ENCODE assay signal across 16 mouse cellular contexts in the genomic region with DNA sequence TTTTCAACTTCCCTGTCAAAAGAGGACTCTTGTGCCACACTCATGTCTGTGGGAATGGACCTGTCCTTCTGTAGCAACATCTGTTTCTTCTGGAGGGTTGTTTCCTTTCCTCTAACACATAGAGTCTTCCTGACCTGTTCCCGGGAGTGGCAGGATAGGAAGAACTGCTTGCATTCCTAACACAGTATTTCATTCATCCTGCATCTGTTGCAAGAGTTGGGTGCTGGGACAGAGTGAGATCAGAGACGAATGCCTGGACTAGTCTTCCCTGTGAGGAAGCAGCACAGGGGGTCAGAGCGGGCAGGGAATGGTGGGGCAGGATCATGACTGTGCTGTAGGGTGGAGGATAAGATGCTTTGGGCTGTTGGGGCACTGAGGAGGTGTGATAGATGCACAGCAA. TPM values are rescaled to one million over a fixed set of nuclear protein-coding genes. Genes with fewer than 3 reads are reported as not detected.
DNase-seq lines count a peak whose midpoint lies in the region; ATAC-seq lines count a peak whose summit lies in the region.
"Had no signal": no experiment of that assay in that cellular context is flagged by ENCODE, and none has a peak within 500 bp of the region (broad histone marks: within the 10 kb centered on the region; RNA-seq: fewer than 3 reads in every experiment).

No protein-coding gene starts in this region.

- no peaks in the 10 kb centered on the region for H3K36me3 ChIP-seq in hindbrain, embryonic 10.5 days
- H3K36me3 ChIP-seq in hindbrain, embryonic 14.5 days (replicated peaks; ENCODE audit: control insufficient read depth, insufficient read depth) = no peaks in the 10 kb centered on the region
- H3K36me3 ChIP-seq in midbrain, embryonic 10.5 days = no peaks in the 10 kb centered on the region
- H3K36me3 ChIP-seq in midbrain, embryonic 16.5 days (ENCODE audit: control insufficient read depth, insufficient read depth, low read length) = no peaks in the 10 kb centered on the region
- H3K36me3 ChIP-seq in embryonic facial prominence, embryonic 15.5 days = no peaks in the 10 kb centered on the region
- H3K36me3 ChIP-seq: liver, embryonic 15.5 days had no signal

- ATAC-seq in hindbrain, embryonic 14.5 days (ENCODE audit: low FRiP score) = no peak
- ATAC-seq in midbrain, embryonic 16.5 days = no peak
- ATAC-seq in embryonic facial prominence, embryonic 15.5 days (ENCODE audit: insufficient number of reproducible peaks, low FRiP score, low TSS enrichment, low read depth) = no peak
- ATAC-seq in megakaryocyte progenitor cell, adult 5-6 weeks (replicated peaks; ENCODE audit: poor library complexity) = 0 out of 2 replicates have a peak, but pooled peaks have one; percentile 5
- ATAC-seq: activated CD4-positive, CD25-positive, alpha-beta regulatory T cell, adult 4 months had no signal

- H3K4me2 ChIP-seq in hindbrain, embryonic 14.5 days (replicated peaks) = no peak overlapping the region
- no peak overlapping the region for H3K4me2 ChIP-seq in midbrain, embryonic 16.5 days (ENCODE audit: low read length)
- no peak overlapping the region for H3K4me2 ChIP-seq in embryonic facial prominence, embryonic 15.5 days (replicated peaks)
- H3K4me2 ChIP-seq: liver, embryonic 15.5 days had no signal

- H3K9me3 ChIP-seq in hindbrain, embryonic 10.5 days = no peaks in the 10 kb centered on the region
- no peaks in the 10 kb centered on the region for H3K9me3 ChIP-seq in hindbrain, embryonic 14.5 days (ENCODE audit: control insufficient read depth, low read length)
- no peaks in the 10 kb centered on the region for H3K9me3 ChIP-seq in midbrain, embryonic 10.5 days (replicated peaks)
- H3K9me3 ChIP-seq in midbrain, embryonic 16.5 days (replicated peaks; ENCODE audit: control insufficient read depth, low read length, poor library complexity, severe bottlenecking) = no peaks in the 10 kb centered on the region
- H3K9me3 ChIP-seq in embryonic facial prominence, embryonic 15.5 days (replicated peaks) = no peaks in the 10 kb centered on the region
- H3K9me3 ChIP-seq: G1E; liver, embryonic 15.5 days had no signal

- no peak for DNase-seq in hindbrain, embryonic 10.5 days (ENCODE audit: low spot score)
- no peak for DNase-seq in hindbrain, embryonic 14.5 days (ENCODE audit: low spot score)
- DNase-seq in midbrain, embryonic 10.5 days (ENCODE audit: low spot score) = no peak
- no peak for DNase-seq in left cerebral cortex, adult 18-20 months (ENCODE audit: low spot score in 2 of 2)
- no peak for DNase-seq in ovary, postnatal 10 days (ENCODE audit: low spot score)
- DNase-seq: cerebellum, postnatal 25 days; heart, adult 2 months; lung, postnatal 36 days; right cerebral cortex, postnatal 4 days; thymus, postnatal 14 days had no signal

- H3K27ac ChIP-seq in hindbrain, embryonic 10.5 days = peak overlapping the region; percentile 66
- H3K27ac ChIP-seq in hindbrain, embryonic 14.5 days = no peak overlapping the region
- H3K27ac ChIP-seq in midbrain, embryonic 10.5 days (replicated peaks) = peak overlapping the region; percentile 77
- H3K27ac ChIP-seq in midbrain, embryonic 16.5 days (ENCODE audit: low read length) = no peak overlapping the region
- H3K27ac ChIP-seq in embryonic facial prominence, embryonic 15.5 days (replicated peaks) = peak overlapping the region; percentile 49
- H3K27ac ChIP-seq: heart, adult 2 months; liver, embryonic 15.5 days had no signal

- WGBS in hindbrain, embryonic 10.5 days = 62% methylated on average over 3 of the region's 3 CpGs
- 59% methylated on average over 3 of the region's 3 CpGs for WGBS in hindbrain, embryonic 14.5 days
- 69% methylated on average over 3 of the region's 3 CpGs for WGBS in midbrain, embryonic 10.5 days
- WGBS in midbrain, embryonic 16.5 days = 31% methylated on average over 3 of the region's 3 CpGs
- WGBS in embryonic facial prominence, embryonic 15.5 days = 42% methylated on average over 3 of the region's 3 CpGs

- H3K9ac ChIP-seq in hindbrain, embryonic 14.5 days = no peak overlapping the region
- no peak overlapping the region for H3K9ac ChIP-seq in midbrain, embryonic 16.5 days (ENCODE audit: low read depth, low read length)
- no peak overlapping the region for H3K9ac ChIP-seq in embryonic facial prominence, embryonic 15.5 days
- H3K9ac ChIP-seq: liver, embryonic 15.5 days had no signal

- peaks cover 78% of the 10 kb centered on the region for H3K4me1 ChIP-seq in hindbrain, embryonic 10.5 days (replicated peaks)
- H3K4me1 ChIP-seq in hindbrain, embryonic 14.5 days (replicated peaks; ENCODE audit: control insufficient read depth, insufficient read depth, low read length) = peaks cover 68% of the 10 kb centered on the region
- peaks cover 62% of the 10 kb centered on the region for H3K4me1 ChIP-seq in midbrain, embryonic 10.5 days
- H3K4me1 ChIP-seq in midbrain, embryonic 16.5 days (ENCODE audit: control insufficient read depth, insufficient read depth, low read length) = peaks cover 50% of the 10 kb centered on the region
- H3K4me1 ChIP-seq in embryonic facial prominence, embryonic 15.5 days = peaks cover 90% of the 10 kb centered on the region

- no peak overlapping the region for H3K4me3 ChIP-seq in hindbrain, embryonic 10.5 days
- H3K4me3 ChIP-seq in hindbrain, embryonic 14.5 days (replicated peaks; ENCODE audit: low read length) = no peak overlapping the region
- no peak overlapping the region for H3K4me3 ChIP-seq in midbrain, embryonic 10.5 days
- H3K4me3 ChIP-seq in midbrain, embryonic 16.5 days (ENCODE audit: low read depth, low read length) = no peak overlapping the region
- no peak overlapping the region for H3K4me3 ChIP-seq in embryonic facial prominence, embryonic 15.5 days (replicated peaks)
- H3K4me3 ChIP-seq: heart, adult 2 months; liver, embryonic 15.5 days had no signal

- H3K27me3 ChIP-seq in hindbrain, embryonic 10.5 days (ENCODE audit: insufficient read depth, poor library complexity, severe bottlenecking) = 0 out of 2 replicates have a peak, but pooled peaks cover 3% of the 10 kb centered on the region
- no peaks in the 10 kb centered on the region for H3K27me3 ChIP-seq in hindbrain, embryonic 14.5 days (ENCODE audit: control insufficient read depth, insufficient read depth, low read length)
- H3K27me3 ChIP-seq in midbrain, embryonic 10.5 days (ENCODE audit: low read depth, poor library complexity, severe bottlenecking) = 0 out of 2 replicates have a peak, but pooled peaks cover 5% of the 10 kb centered on the region
- no peaks in the 10 kb centered on the region for H3K27me3 ChIP-seq in midbrain, embryonic 16.5 days (ENCODE audit: control insufficient read depth, insufficient read depth, low read depth, low read length)
- no peaks in the 10 kb centered on the region for H3K27me3 ChIP-seq in embryonic facial prominence, embryonic 15.5 days
- H3K27me3 ChIP-seq: liver, embryonic 15.5 days had no signal

RNA-seq across cellular contexts. Expression of a gene that starts 20.2 kb away (rescaled TPM):
- polyA plus RNA-seq in hindbrain, embryonic 10.5 days (2016; fragmentation: Nextera tagmentation; extraction: Ambion mirVana) = 142 and 143 TPM in 2 replicates
- 101 and 111 TPM in 2 replicates for polyA plus RNA-seq in hindbrain, embryonic 14.5 days (2014; fragmentation: Nextera tagmentation; extraction: Ambion mirVana)
- 151 and 156 TPM in 2 replicates for polyA plus RNA-seq in midbrain, embryonic 10.5 days (2016; fragmentation: Nextera tagmentation; extraction: Ambion mirVana)
- 105 and 109 TPM in 2 replicates for polyA plus RNA-seq in midbrain, embryonic 16.5 days (2015; fragmentation: Nextera tagmentation; extraction: Ambion mirVana)
- polyA plus RNA-seq in embryonic facial prominence, embryonic 15.5 days (2015; fragmentation: Nextera tagmentation; extraction: Ambion mirVana) = 62.9 and 65.8 TPM in 2 replicates
- total RNA-seq in megakaryocyte progenitor cell, adult 5-6 weeks (2015) = 25.1 and 32.0 TPM in 2 replicates
- total RNA-seq in megakaryocyte progenitor cell, adult 5-6 weeks (2017) = 53.3 and 59.3 TPM in 2 replicates
- total RNA-seq in left cerebral cortex, adult 18-20 months (2021) = 10 to 100 TPM; 88.5 to 95.1 TPM

RNA-seq across cellular contexts. Expression of a gene that starts 20.8 kb away (rescaled TPM):
- polyA plus RNA-seq in hindbrain, embryonic 10.5 days (2016; fragmentation: Nextera tagmentation; extraction: Ambion mirVana) = 9.0 and 10.4 TPM in 2 replicates
- polyA plus RNA-seq in hindbrain, embryonic 14.5 days (2014; fragmentation: Nextera tagmentation; extraction: Ambion mirVana) = 1.8 and 4.0 TPM in 2 replicates
- 7.3 and 11.2 TPM in 2 replicates for polyA plus RNA-seq in midbrain, embryonic 10.5 days (2016; fragmentation: Nextera tagmentation; extraction: Ambion mirVana)
- polyA plus RNA-seq in midbrain, embryonic 16.5 days (2015; fragmentation: Nextera tagmentation; extraction: Ambion mirVana) = 4.9 and 6.3 TPM in 2 replicates
- polyA plus RNA-seq in embryonic facial prominence, embryonic 15.5 days (2015; fragmentation: Nextera tagmentation; extraction: Ambion mirVana) = 7.1 and 9.9 TPM in 2 replicates
- 2.1 and 3.0 TPM in 2 replicates for total RNA-seq in megakaryocyte progenitor cell, adult 5-6 weeks (2015)
- 3.9 and 4.7 TPM in 2 replicates for total RNA-seq in megakaryocyte progenitor cell, adult 5-6 weeks (2017)
- 10 to 100 TPM; 11.0 to 12.4 TPM for total RNA-seq in left cerebral cortex, adult 18-20 months (2021)

Comparison
In these comparisons a context has a peak if more than half of its experiments do, and no peak if none do; other contexts are left out.
1. H3K27ac ChIP-seq: peak in hindbrain, embryonic 10.5 days (single experiment), midbrain, embryonic 10.5 days (single experiment) and embryonic facial prominence, embryonic 15.5 days (single experiment); none in hindbrain, embryonic 14.5 days (single experiment) and midbrain, embryonic 16.5 days (single experiment).